Mouse (Mus musculus): Measurements from ENCODE around the gene Slc12a5. TPM values are rescaled to one million over a fixed set of nuclear protein-coding genes. Genes with fewer than 3 reads are reported as not detected.

Slc12a5 gene
- polyA plus RNA-seq, 1 experiment: 110 TPM

DNA sequence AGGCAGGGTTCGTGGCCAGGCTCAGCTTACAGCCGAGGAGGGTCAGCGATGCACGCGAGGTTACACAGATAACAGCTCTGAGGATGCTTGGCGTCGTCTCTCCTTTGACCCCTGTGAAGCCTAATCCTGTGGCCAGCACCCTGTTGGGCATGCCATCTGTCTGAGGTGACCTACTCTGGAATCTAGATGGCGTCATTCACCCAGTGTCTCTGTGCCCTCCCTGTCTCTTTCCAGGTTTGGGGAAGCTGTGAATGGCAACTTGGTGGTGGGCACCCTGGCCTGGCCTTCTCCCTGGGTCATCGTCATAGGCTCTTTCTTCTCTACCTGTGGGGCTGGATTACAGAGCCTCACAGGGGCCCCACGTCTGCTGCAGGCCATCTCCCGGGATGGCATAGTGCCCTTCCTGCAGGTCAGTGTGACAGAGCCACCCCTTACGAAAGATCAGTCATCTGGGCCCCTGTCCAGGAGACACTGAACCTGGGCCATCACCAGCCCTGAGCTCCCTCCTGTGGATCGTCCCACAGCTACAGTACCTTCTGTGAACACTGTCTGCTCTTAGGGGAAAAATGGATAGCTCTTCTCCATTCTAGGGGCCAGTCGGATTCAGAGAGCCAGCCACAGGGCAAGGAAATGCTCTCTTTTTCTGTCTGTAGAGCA lies 25.9 kb downstream of the Slc12a5 start:
- no peak for TF ChIP-seq POLR2A (IDR thresholded peaks at IDR 0.05; ENCODE audit: borderline replicate concordance, extremely low read depth, insufficient read depth, insufficient read length, poor library complexity, severe bottlenecking)
- TF ChIP-seq CTCF (IDR thresholded peaks at IDR 0.05; ENCODE audit: borderline replicate concordance, extremely low read depth, insufficient read depth, insufficient read length): no peak
- DNase-seq (ENCODE audit: low read depth): no peak

GRCm38 (mm10) chr2:164988777-164989176 lies 28.2 kb downstream of the Slc12a5 start:
- DNase-seq (ENCODE audit: low read depth): no peak
- TF ChIP-seq CTCF (IDR thresholded peaks at IDR 0.05; ENCODE audit: borderline replicate concordance, extremely low read depth, insufficient read depth, insufficient read length): no peak
- TF ChIP-seq POLR2A (IDR thresholded peaks at IDR 0.05; ENCODE audit: borderline replicate concordance, extremely low read depth, insufficient read depth, insufficient read length, poor library complexity, severe bottlenecking): no peak

- DNase-seq (ENCODE audit: low read depth): no peak
- TF ChIP-seq POLR2A (IDR thresholded peaks at IDR 0.05; ENCODE audit: borderline replicate concordance, extremely low read depth, insufficient read depth, insufficient read length, poor library complexity, severe bottlenecking): no peak
- no peak for TF ChIP-seq CTCF (IDR thresholded peaks at IDR 0.05; ENCODE audit: borderline replicate concordance, extremely low read depth, insufficient read depth, insufficient read length)
These were observed 30.5 kb downstream of the Slc12a5 start for GRCm38 (mm10) chr2:164991111-164991510.

GRCm38 (mm10) chr2:164991808-164992207 lies 31.2 kb downstream of the Slc12a5 start:
- TF ChIP-seq CTCF (IDR thresholded peaks at IDR 0.05; ENCODE audit: borderline replicate concordance, extremely low read depth, insufficient read depth, insufficient read length) (no peak), POLR2A (IDR thresholded peaks at IDR 0.05; ENCODE audit: borderline replicate concordance, extremely low read depth, insufficient read depth, insufficient read length, poor library complexity, severe bottlenecking) (no peak)
- DNase-seq (ENCODE audit: low read depth): no peak

GRCm38 (mm10) chr2:164994156-164994555 lies 33.6 kb downstream of the Slc12a5 start:
- TF ChIP-seq POLR2A (IDR thresholded peaks at IDR 0.05; ENCODE audit: borderline replicate concordance, extremely low read depth, insufficient read depth, insufficient read length, poor library complexity, severe bottlenecking): no peak
- no peak for TF ChIP-seq CTCF (IDR thresholded peaks at IDR 0.05; ENCODE audit: borderline replicate concordance, extremely low read depth, insufficient read depth, insufficient read length)
- DNase-seq (ENCODE audit: low read depth): no peak

GRCm38 (mm10) chr2:164994659-164995428 lies 34.2 kb downstream of the Slc12a5 start:
- no peak for DNase-seq (ENCODE audit: low read depth)
- TF ChIP-seq POLR2A (IDR thresholded peaks at IDR 0.05; ENCODE audit: borderline replicate concordance, extremely low read depth, insufficient read depth, insufficient read length, poor library complexity, severe bottlenecking) (no peak), CTCF (IDR thresholded peaks at IDR 0.05; ENCODE audit: borderline replicate concordance, extremely low read depth, insufficient read depth, insufficient read length) (no peak)

DNA sequence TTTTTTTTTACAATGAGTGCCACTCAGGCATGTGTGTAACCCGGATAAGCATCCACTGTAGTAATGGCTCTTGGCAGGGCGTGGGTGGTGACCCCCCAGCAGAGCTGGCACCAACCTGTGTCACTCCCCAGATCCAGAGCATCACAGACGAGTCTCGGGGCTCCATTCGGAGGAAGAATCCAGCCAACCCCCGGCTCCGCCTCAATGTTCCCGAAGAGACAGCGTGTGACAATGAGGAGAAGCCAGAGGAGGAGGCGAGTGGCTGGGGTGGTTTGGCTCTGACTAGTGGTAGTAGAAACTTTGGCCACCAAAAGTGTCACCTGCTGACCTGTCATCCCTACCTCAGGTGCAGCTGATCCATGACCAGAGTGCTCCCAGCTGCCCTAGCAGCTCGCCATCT lies 35.4 kb downstream of the Slc12a5 start:
- TF ChIP-seq CTCF (IDR thresholded peaks at IDR 0.05; ENCODE audit: borderline replicate concordance, extremely low read depth, insufficient read depth, insufficient read length) (no peak), POLR2A (IDR thresholded peaks at IDR 0.05; ENCODE audit: borderline replicate concordance, extremely low read depth, insufficient read depth, insufficient read length, poor library complexity, severe bottlenecking) (no peak)

GRCm38 (mm10) chr2:164996848-164997720 lies 36.5 kb downstream of the Slc12a5 start:
- TF ChIP-seq POLR2A (IDR thresholded peaks at IDR 0.05; ENCODE audit: borderline replicate concordance, extremely low read depth, insufficient read depth, insufficient read length, poor library complexity, severe bottlenecking) (no peak), CTCF (IDR thresholded peaks at IDR 0.05; ENCODE audit: borderline replicate concordance, extremely low read depth, insufficient read depth, insufficient read length) (no peak)
- DNase-seq (ENCODE audit: low read depth): no peak

More for the DNA sequence above, 35.4 kb downstream of the Slc12a5 start:
- no peak for DNase-seq (ENCODE audit: low read depth)

DNA sequence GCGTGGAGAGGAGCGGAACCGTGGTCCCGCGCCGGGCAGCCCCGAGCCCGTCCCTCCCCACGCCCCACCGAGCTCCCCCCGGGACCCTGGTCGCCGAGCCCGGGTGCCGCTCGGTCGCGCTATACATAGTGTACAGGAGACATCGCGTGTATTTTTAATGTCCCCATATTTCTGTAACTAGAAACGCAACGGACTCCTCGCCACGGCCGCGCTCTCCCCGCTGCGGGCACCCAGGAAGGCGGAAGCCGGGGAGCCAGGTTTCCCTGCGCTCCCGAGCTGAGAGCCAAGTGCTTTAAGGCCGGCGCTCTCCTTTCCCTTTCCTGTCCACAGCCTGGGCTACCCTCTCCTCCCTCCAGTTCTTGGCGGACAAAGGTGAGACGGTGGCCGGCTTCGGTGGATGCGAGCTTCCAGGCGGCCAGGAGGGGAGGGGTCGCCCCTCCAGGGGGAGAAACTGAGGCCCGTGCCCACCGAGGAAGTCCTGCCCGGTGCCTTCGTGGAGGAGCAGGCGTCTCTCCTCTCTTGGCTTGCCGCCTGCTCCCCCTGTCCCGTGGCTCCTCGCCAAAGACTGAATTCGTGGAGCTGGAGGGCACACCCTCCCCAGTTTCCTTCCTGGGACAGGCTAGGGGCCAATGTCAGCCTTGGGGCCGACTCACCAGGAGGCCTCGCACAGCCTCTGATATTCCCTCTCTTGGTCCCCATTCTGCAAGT lies 37.3 kb downstream of the Slc12a5 start:
- DNase-seq (ENCODE audit: low read depth): peak; percentile 44
- TF ChIP-seq CTCF (IDR thresholded peaks at IDR 0.05; ENCODE audit: borderline replicate concordance, extremely low read depth, insufficient read depth, insufficient read length): no peak
- TF ChIP-seq POLR2A (IDR thresholded peaks at IDR 0.05; ENCODE audit: borderline replicate concordance, extremely low read depth, insufficient read depth, insufficient read length, poor library complexity, severe bottlenecking): no peak

GRCm38 (mm10) chr2:165001958-165002357 lies 41.4 kb downstream of the Slc12a5 start:
- TF ChIP-seq POLR2A (IDR thresholded peaks at IDR 0.05; ENCODE audit: borderline replicate concordance, extremely low read depth, insufficient read depth, insufficient read length, poor library complexity, severe bottlenecking): no peak
- no peak for TF ChIP-seq CTCF (IDR thresholded peaks at IDR 0.05; ENCODE audit: borderline replicate concordance, extremely low read depth, insufficient read depth, insufficient read length)
- DNase-seq (ENCODE audit: low read depth): no peak

Data from brain, embryonic 14.5 days (tissue).